Mouse (Mus musculus): ENCODE results near the gene Lix1l. TPM values are rescaled to one million over a fixed set of nuclear protein-coding genes. Genes with fewer than 3 reads are reported as not detected.

Lix1l gene
- polyA plus RNA-seq, 1 experiment from 2014 or later = 6.4 TPM

- 74% methylated on average over 4 of the region's 4 CpGs for WGBS (ENCODE audit: insufficient replicate concordance)
- Histone ChIP-seq H3K36me3 (ENCODE audit: control insufficient read depth, insufficient read depth, low read length) (no peaks in the 10 kb centered on the region), H3K4me2 (peak overlapping the region; percentile 51), H3K9ac (ENCODE audit: low read depth, low read length) (peak overlapping the region; percentile 63), H3K4me1 (ENCODE audit: control insufficient read depth, insufficient read depth, low read length) (peaks cover 55% of the 10 kb centered on the region), H3K9me3 (replicated peaks; ENCODE audit: control insufficient read depth, low read length) (no peaks in the 10 kb centered on the region), H3K27ac (ENCODE audit: low read depth, low read length) (peak overlapping the region; percentile 98), H3K4me3 (ENCODE audit: low read depth, low read length) (no peak overlapping the region; the same call in 1 of the 2 replicates), H3K27me3 (ENCODE audit: control insufficient read depth, insufficient read depth, low read length) (no peaks in the 10 kb centered on the region)
- no peak for ATAC-seq (replicated peaks; ENCODE audit: insufficient number of reproducible peaks, low FRiP score, low TSS enrichment)
Observed at GRCm38 (mm10) chr3:96577566-96577965, 23.4 kb upstream of the Lix1l start.

- Histone ChIP-seq H3K4me1 (ENCODE audit: control insufficient read depth, insufficient read depth, low read length) (peaks cover 50% of the 10 kb centered on the region), H3K36me3 (ENCODE audit: control insufficient read depth, insufficient read depth, low read length) (no peaks in the 10 kb centered on the region), H3K9ac (ENCODE audit: low read depth, low read length) (no peak overlapping the region), H3K27me3 (ENCODE audit: control insufficient read depth, insufficient read depth, low read length) (no peaks in the 10 kb centered on the region), H3K27ac (ENCODE audit: low read depth, low read length) (0 out of 2 replicates have a peak overlapping the region, but pooled peaks have one; percentile 22), H3K4me3 (ENCODE audit: low read depth, low read length) (no peak overlapping the region), H3K4me2 (no peak overlapping the region), H3K9me3 (replicated peaks; ENCODE audit: control insufficient read depth, low read length) (no peaks in the 10 kb centered on the region)
- 77% methylated on average over 12 of the region's 12 CpGs for WGBS (ENCODE audit: insufficient replicate concordance)
- no peak for ATAC-seq (replicated peaks; ENCODE audit: insufficient number of reproducible peaks, low FRiP score, low TSS enrichment)
Observed at GRCm38 (mm10) chr3:96578561-96579238, 22.2 kb upstream of the Lix1l start.

DNA sequence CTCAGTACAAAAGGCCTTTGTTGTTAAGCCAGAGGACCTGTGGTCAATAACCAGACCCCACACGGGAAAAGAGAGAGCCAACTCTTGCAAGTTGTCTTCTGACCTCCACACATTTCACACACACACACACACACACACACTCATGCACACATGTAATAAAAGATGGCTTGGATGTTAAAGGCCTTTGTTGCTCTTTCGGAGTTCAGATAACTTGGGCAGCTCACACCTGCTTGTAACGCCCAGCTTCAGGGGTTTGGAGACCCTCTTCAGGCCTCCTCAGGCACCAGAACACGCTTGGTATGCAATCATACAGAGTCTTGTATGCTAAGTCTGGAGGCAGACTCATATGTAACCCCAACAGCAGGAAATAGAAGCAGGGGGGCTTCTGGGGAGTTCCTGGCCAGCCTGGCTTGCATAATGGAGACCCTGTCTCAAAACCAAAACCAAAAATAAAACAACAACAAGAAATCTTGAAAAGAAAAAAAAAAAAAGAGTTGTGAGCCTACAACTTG is 21.7 kb upstream of the Lix1l start:
- no peaks in the 10 kb centered on the region for H3K9me3 ChIP-seq (replicated peaks; ENCODE audit: control insufficient read depth, low read length)
- WGBS (ENCODE audit: insufficient replicate concordance) = 71% methylated on average over 4 of the region's 4 CpGs
- H3K27me3 ChIP-seq (ENCODE audit: control insufficient read depth, insufficient read depth, low read length) = no peaks in the 10 kb centered on the region
- no peak overlapping the region for H3K4me2 ChIP-seq
- H3K4me1 ChIP-seq (ENCODE audit: control insufficient read depth, insufficient read depth, low read length) = peaks cover 44% of the 10 kb centered on the region
- H3K4me3 ChIP-seq (ENCODE audit: low read depth, low read length) = no peak overlapping the region
- H3K36me3 ChIP-seq (ENCODE audit: control insufficient read depth, insufficient read depth, low read length) = no peaks in the 10 kb centered on the region
- ATAC-seq (replicated peaks; ENCODE audit: insufficient number of reproducible peaks, low FRiP score, low TSS enrichment) = no peak
- H3K27ac ChIP-seq (ENCODE audit: low read depth, low read length) = peak overlapping the region; percentile 59; the same call in 1 of the 2 replicates
- 0 out of 2 replicates have a peak overlapping the region, but pooled peaks have one; percentile 10 for H3K9ac ChIP-seq (ENCODE audit: low read depth, low read length)

DNA sequence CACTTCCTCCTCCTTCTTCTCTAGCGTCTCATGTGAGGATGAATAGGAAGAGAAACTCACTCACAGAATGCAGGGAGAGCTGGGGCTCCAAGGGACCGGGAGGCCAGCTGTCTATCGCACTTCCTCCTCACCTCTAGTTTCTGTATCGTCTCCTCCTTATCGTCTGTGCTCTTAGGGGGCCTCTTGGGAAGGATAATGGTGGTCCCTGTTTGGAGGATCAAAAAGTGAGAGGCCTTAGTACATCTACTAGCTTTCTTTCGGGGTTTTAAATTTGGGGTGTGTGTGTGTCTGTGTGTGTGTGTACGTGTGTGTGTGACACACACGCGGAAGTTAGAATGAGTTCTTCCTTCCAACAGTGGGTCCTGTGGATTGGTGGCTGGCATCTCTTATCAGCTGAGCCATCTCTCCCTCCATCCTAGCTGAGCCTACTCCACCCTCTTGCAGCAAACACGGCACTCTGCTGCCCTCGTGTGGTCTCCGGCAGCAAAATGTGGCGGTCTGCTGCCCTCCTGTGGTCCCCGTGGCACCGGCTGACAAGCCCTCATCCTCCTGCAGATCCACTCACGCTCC is 21.0 kb upstream of the Lix1l start:
- H3K4me2 ChIP-seq = peak overlapping the region; percentile 68
- H3K27ac ChIP-seq (ENCODE audit: low read depth, low read length) = peak overlapping the region; percentile 59
- H3K4me1 ChIP-seq (ENCODE audit: control insufficient read depth, insufficient read depth, low read length) = peaks cover 42% of the 10 kb centered on the region
- peak overlapping the region; percentile 60 for H3K9ac ChIP-seq (ENCODE audit: low read depth, low read length)
- WGBS (ENCODE audit: insufficient replicate concordance) = 9% methylated on average over 16 of the region's 16 CpGs
- no peaks in the 10 kb centered on the region for H3K9me3 ChIP-seq (replicated peaks; ENCODE audit: control insufficient read depth, low read length)
- peak; percentile 21; the same call in 1 of the 2 replicates for ATAC-seq (replicated peaks; ENCODE audit: insufficient number of reproducible peaks, low FRiP score, low TSS enrichment)
- H3K36me3 ChIP-seq (ENCODE audit: control insufficient read depth, insufficient read depth, low read length) = no peaks in the 10 kb centered on the region
- H3K27me3 ChIP-seq (ENCODE audit: control insufficient read depth, insufficient read depth, low read length) = no peaks in the 10 kb centered on the region
- H3K4me3 ChIP-seq (ENCODE audit: low read depth, low read length) = peak overlapping the region; percentile 21

- Histone ChIP-seq H3K9me3 (replicated peaks; ENCODE audit: control insufficient read depth, low read length) (no peaks in the 10 kb centered on the region), H3K27me3 (ENCODE audit: control insufficient read depth, insufficient read depth, low read length) (no peaks in the 10 kb centered on the region), H3K4me1 (ENCODE audit: control insufficient read depth, insufficient read depth, low read length) (peaks cover 33% of the 10 kb centered on the region), H3K36me3 (ENCODE audit: control insufficient read depth, insufficient read depth, low read length) (no peaks in the 10 kb centered on the region), H3K27ac (ENCODE audit: low read depth, low read length) (no peak overlapping the region), H3K4me2 (no peak overlapping the region), H3K4me3 (ENCODE audit: low read depth, low read length) (no peak overlapping the region), H3K9ac (ENCODE audit: low read depth, low read length) (0 out of 2 replicates have a peak overlapping the region, but pooled peaks have one; percentile 10)
- no peak for ATAC-seq (replicated peaks; ENCODE audit: insufficient number of reproducible peaks, low FRiP score, low TSS enrichment)
- 48% methylated on average over 6 of the region's 6 CpGs for WGBS (ENCODE audit: insufficient replicate concordance)
Observed at GRCm38 (mm10) chr3:96581141-96581540, 19.8 kb upstream of the Lix1l start.

DNA sequence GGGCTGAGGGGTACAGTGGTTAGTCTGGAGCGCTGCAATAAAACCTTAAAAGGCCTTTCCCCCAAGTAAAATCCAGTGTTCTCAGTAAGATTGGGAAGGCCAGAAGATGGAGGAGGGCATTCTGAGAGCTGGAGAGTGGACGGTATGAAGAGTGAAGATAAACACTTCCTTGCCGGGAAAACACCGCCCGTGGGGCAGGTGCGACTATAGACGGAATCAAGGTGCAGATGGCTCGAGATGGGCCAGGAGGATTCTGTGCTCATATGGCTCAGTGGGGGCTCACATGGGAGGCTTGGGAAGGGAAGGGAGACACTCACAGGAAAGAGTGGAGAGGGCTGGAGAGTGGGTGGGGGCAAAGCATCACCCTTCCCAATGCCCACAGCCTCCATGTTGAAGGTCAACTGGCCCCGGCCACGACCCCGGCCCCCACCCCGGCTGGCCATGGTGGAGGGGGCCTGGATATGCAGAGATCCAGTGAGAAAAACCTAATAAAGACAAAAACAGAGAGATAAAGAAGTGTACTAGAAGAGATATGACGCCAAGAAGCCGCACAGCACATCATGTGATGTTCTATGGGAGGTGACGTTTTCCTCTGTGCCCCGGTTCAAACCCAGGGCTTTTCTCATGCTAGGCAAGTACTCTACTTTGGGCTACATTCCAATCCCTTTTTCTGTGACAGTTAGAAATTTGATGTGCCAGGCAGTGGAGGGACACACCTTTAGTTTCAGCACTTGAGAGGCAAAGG is 19.0 kb upstream of the Lix1l start:
- ATAC-seq (replicated peaks; ENCODE audit: insufficient number of reproducible peaks, low FRiP score, low TSS enrichment) = no peak
- 79% methylated on average over 16 of the region's 16 CpGs for WGBS (ENCODE audit: insufficient replicate concordance)

GRCm38 (mm10) chr3:96583386-96583785 is 17.6 kb upstream of the Lix1l start:
- no peak overlapping the region for H3K4me2 ChIP-seq
- 87% methylated on average over 5 of the region's 5 CpGs for WGBS (ENCODE audit: insufficient replicate concordance)

More for the DNA sequence above, 19.0 kb upstream of the Lix1l start:
- peaks cover 26% of the 10 kb centered on the region for H3K4me1 ChIP-seq (ENCODE audit: control insufficient read depth, insufficient read depth, low read length)
- H3K27ac ChIP-seq (ENCODE audit: low read depth, low read length) = no peak overlapping the region
- H3K9me3 ChIP-seq (replicated peaks; ENCODE audit: control insufficient read depth, low read length) = no peaks in the 10 kb centered on the region
- H3K4me2 ChIP-seq = no peak overlapping the region
- H3K9ac ChIP-seq (ENCODE audit: low read depth, low read length) = no peak overlapping the region
- no peak overlapping the region for H3K4me3 ChIP-seq (ENCODE audit: low read depth, low read length)
- H3K27me3 ChIP-seq (ENCODE audit: control insufficient read depth, insufficient read depth, low read length) = no peaks in the 10 kb centered on the region
- no peaks in the 10 kb centered on the region for H3K36me3 ChIP-seq (ENCODE audit: control insufficient read depth, insufficient read depth, low read length)

GRCm38 (mm10) chr3:96590657-96591056 is 10.3 kb upstream of the Lix1l start:
- no peak overlapping the region for H3K9ac ChIP-seq (ENCODE audit: low read depth, low read length)
- no peaks in the 10 kb centered on the region for H3K9me3 ChIP-seq (replicated peaks; ENCODE audit: control insufficient read depth, low read length)
- H3K27ac ChIP-seq (ENCODE audit: low read depth, low read length) = no peak overlapping the region
- peaks cover 1% of the 10 kb centered on the region; the same call in 1 of the 2 replicates for H3K4me1 ChIP-seq (ENCODE audit: control insufficient read depth, insufficient read depth, low read length)
- no peaks in the 10 kb centered on the region; the same call in 1 of the 2 replicates for H3K27me3 ChIP-seq (ENCODE audit: control insufficient read depth, insufficient read depth, low read length)
- no peak overlapping the region for H3K4me3 ChIP-seq (ENCODE audit: low read depth, low read length)
- no peak overlapping the region for H3K4me2 ChIP-seq
- no peak for ATAC-seq (replicated peaks; ENCODE audit: insufficient number of reproducible peaks, low FRiP score, low TSS enrichment)
- H3K36me3 ChIP-seq (ENCODE audit: control insufficient read depth, insufficient read depth, low read length) = 0 out of 2 replicates have a peak, but pooled peaks cover 4% of the 10 kb centered on the region
- 74% methylated on average over 4 of the region's 4 CpGs for WGBS (ENCODE audit: insufficient replicate concordance)

More at GRCm38 (mm10) chr3:96583386-96583785, 17.6 kb upstream of the Lix1l start:
- no peaks in the 10 kb centered on the region for H3K36me3 ChIP-seq (ENCODE audit: control insufficient read depth, insufficient read depth, low read length)
- no peak overlapping the region for H3K4me3 ChIP-seq (ENCODE audit: low read depth, low read length)
- no peaks in the 10 kb centered on the region for H3K9me3 ChIP-seq (replicated peaks; ENCODE audit: control insufficient read depth, low read length)
- no peak for ATAC-seq (replicated peaks; ENCODE audit: insufficient number of reproducible peaks, low FRiP score, low TSS enrichment)
- peaks cover 17% of the 10 kb centered on the region for H3K4me1 ChIP-seq (ENCODE audit: control insufficient read depth, insufficient read depth, low read length)
- H3K27me3 ChIP-seq (ENCODE audit: control insufficient read depth, insufficient read depth, low read length) = no peaks in the 10 kb centered on the region
- no peak overlapping the region for H3K9ac ChIP-seq (ENCODE audit: low read depth, low read length)
- H3K27ac ChIP-seq (ENCODE audit: low read depth, low read length) = no peak overlapping the region

Data from heart, embryonic 11.5 days (tissue).